Mouse (Mus musculus): ENCODE data around the gene Grin2b. TPM values are rescaled to one million over a fixed set of nuclear protein-coding genes. Genes with fewer than 3 reads are reported as not detected.
"Not testable (repeated sequence)": the region's sequence is repeated elsewhere in the genome, so short reads cannot be mapped to it uniquely, and the experiment has no call there.

Grin2b gene
- polyA plus RNA-seq, 1 experiment from 2014 or later, result 0.12 TPM

- H3K27me3 ChIP-seq (ENCODE audit: control insufficient read depth, insufficient read depth, low read length), result no peaks in the 10 kb centered on the region
- H3K9ac ChIP-seq (ENCODE audit: low read length), result no peak overlapping the region
- no peak overlapping the region for H3K4me2 ChIP-seq (ENCODE audit: low read length)
- H3K9me3 ChIP-seq (ENCODE audit: control insufficient read depth, low read length), result no peaks in the 10 kb centered on the region
- 85% methylated on average over 7 of the region's 7 CpGs for WGBS
- no peaks in the 10 kb centered on the region for H3K4me1 ChIP-seq (ENCODE audit: control insufficient read depth in 2 of 2, insufficient read depth in 2 of 2, low read length in 2 of 2)
- H3K4me3 ChIP-seq (ENCODE audit: control insufficient read depth in 1 of 2, insufficient read depth in 1 of 2, low read depth in 1 of 2, low read length in 2 of 2), result no peak overlapping the region
- no peak for ATAC-seq (ENCODE audit: insufficient number of reproducible peaks, insufficient read depth, low FRiP score, low read depth)
- no peak overlapping the region for H3K27ac ChIP-seq (replicated peaks in 1 of 2; ENCODE audit: control insufficient read depth in 1 of 2, insufficient read depth in 1 of 2, low read depth in 2 of 2, low read length in 2 of 2)
- H3K36me3 ChIP-seq (ENCODE audit: control insufficient read depth, insufficient read depth, low read length), result no peaks in the 10 kb centered on the region
Measured at GRCm38 (mm10) chr6:135829458-135829857, 343.9 kb downstream of the Grin2b start.

DNA sequence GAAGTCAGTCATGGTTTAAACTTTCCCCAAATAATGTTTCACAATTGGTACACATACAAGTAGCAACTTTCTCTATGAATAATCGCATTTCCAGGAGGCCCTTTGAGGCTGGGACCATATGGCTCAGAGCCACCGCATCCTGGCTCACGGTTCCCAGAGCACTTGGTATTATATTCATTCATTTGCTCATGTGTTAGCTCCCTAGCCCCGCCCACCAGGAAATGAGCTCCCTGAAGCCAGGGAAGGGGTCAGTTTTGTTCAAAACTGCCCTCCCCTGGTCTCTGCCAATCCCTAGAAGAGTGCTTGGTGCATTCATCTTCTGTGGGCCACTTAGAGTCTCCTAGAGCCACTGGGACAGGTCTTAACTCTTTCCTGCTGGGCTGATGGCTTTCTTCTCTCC is 344.3 kb downstream of the Grin2b start:
- Histone ChIP-seq H3K4me1 (ENCODE audit: control insufficient read depth in 2 of 2, insufficient read depth in 2 of 2, low read length in 2 of 2) (no peaks in the 10 kb centered on the region), H3K27me3 (ENCODE audit: control insufficient read depth, insufficient read depth, low read length) (no peaks in the 10 kb centered on the region), H3K9ac (ENCODE audit: low read length) (no peak overlapping the region), H3K4me3 (ENCODE audit: control insufficient read depth in 1 of 2, insufficient read depth in 1 of 2, low read depth in 1 of 2, low read length in 2 of 2) (no peak overlapping the region), H3K9me3 (ENCODE audit: control insufficient read depth, low read length) (no peaks in the 10 kb centered on the region), H3K4me2 (ENCODE audit: low read length) (no peak overlapping the region), H3K27ac (replicated peaks in 1 of 2; ENCODE audit: control insufficient read depth in 1 of 2, insufficient read depth in 1 of 2, low read depth in 2 of 2, low read length in 2 of 2) (no peak overlapping the region), H3K36me3 (ENCODE audit: control insufficient read depth, insufficient read depth, low read length) (no peaks in the 10 kb centered on the region)
- ATAC-seq (ENCODE audit: insufficient number of reproducible peaks, insufficient read depth, low FRiP score, low read depth), result no peak
- WGBS, result 54% methylated on average over 4 of the region's 4 CpGs

DNA sequence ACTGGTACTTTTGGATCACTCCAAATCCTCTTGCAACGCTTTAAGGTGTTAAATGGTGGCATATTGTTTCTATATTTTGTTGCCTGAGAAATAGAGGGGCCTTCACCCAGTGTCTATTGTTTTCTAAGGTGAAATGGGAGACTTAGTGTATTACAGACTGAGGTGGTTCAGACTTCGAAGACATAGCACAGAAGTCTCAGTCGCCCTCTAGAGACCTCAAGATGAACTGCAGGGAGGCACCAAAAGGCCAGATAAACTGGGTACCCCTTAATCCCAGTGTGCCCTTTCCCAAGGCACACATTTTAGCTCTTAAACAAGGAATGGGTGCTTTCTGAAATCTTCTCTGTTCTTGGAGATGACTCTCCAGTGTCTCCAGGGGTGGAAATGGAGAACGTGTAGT is 345.4 kb downstream of the Grin2b start:
- no peaks in the 10 kb centered on the region for H3K4me1 ChIP-seq (ENCODE audit: control insufficient read depth in 2 of 2, insufficient read depth in 2 of 2, low read length in 2 of 2)
- no peak overlapping the region for H3K4me2 ChIP-seq (ENCODE audit: low read length)
- WGBS, result 11% methylated on average over 4 of the region's 4 CpGs
- no peaks in the 10 kb centered on the region for H3K27me3 ChIP-seq (ENCODE audit: control insufficient read depth, insufficient read depth, low read length)
- H3K9ac ChIP-seq (ENCODE audit: low read length), result no peak overlapping the region
- H3K4me3 ChIP-seq (ENCODE audit: control insufficient read depth in 1 of 2, insufficient read depth in 1 of 2, low read depth in 1 of 2, low read length in 2 of 2), result no peak overlapping the region
- no peak for ATAC-seq (ENCODE audit: insufficient number of reproducible peaks, insufficient read depth, low FRiP score, low read depth)
- H3K27ac ChIP-seq (replicated peaks in 1 of 2; ENCODE audit: control insufficient read depth in 1 of 2, insufficient read depth in 1 of 2, low read depth in 2 of 2, low read length in 2 of 2), result no peak overlapping the region
- no peaks in the 10 kb centered on the region for H3K36me3 ChIP-seq (ENCODE audit: control insufficient read depth, insufficient read depth, low read length)
- no peaks in the 10 kb centered on the region for H3K9me3 ChIP-seq (ENCODE audit: control insufficient read depth, low read length)

- Histone ChIP-seq H3K36me3 (ENCODE audit: control insufficient read depth, insufficient read depth, low read length) (no peaks in the 10 kb centered on the region), H3K27me3 (ENCODE audit: control insufficient read depth, insufficient read depth, low read length) (no peaks in the 10 kb centered on the region), H3K9ac (ENCODE audit: low read length) (no peak overlapping the region), H3K4me1 (ENCODE audit: control insufficient read depth in 2 of 2, insufficient read depth in 2 of 2, low read length in 2 of 2) (no peaks in the 10 kb centered on the region), H3K9me3 (ENCODE audit: control insufficient read depth, low read length) (no peaks in the 10 kb centered on the region), H3K4me3 (ENCODE audit: control insufficient read depth in 1 of 2, insufficient read depth in 1 of 2, low read depth in 1 of 2, low read length in 2 of 2) (no peak overlapping the region), H3K27ac (replicated peaks in 1 of 2; ENCODE audit: control insufficient read depth in 1 of 2, insufficient read depth in 1 of 2, low read depth in 2 of 2, low read length in 2 of 2) (no peak overlapping the region), H3K4me2 (ENCODE audit: low read length) (no peak overlapping the region)
- ATAC-seq (ENCODE audit: insufficient number of reproducible peaks, insufficient read depth, low FRiP score, low read depth), result no peak
- 81% methylated on average over 3 of the region's 3 CpGs for WGBS
Measured at GRCm38 (mm10) chr6:135827317-135827716, 346.0 kb downstream of the Grin2b start.

- H3K36me3 ChIP-seq (ENCODE audit: control insufficient read depth, insufficient read depth, low read length), result not testable (repeated sequence)
Measured at GRCm38 (mm10) chr6:135826776-135827175, 346.5 kb downstream of the Grin2b start.

GRCm38 (mm10) chr6:135817391-135817790 is 355.9 kb downstream of the Grin2b start:
- Histone ChIP-seq H3K4me2 (ENCODE audit: low read length) (no peak overlapping the region), H3K9ac (ENCODE audit: low read length) (no peak overlapping the region), H3K27ac (replicated peaks in 1 of 2; ENCODE audit: control insufficient read depth in 1 of 2, insufficient read depth in 1 of 2, low read depth in 2 of 2, low read length in 2 of 2) (no peak overlapping the region), H3K36me3 (ENCODE audit: control insufficient read depth, insufficient read depth, low read length) (no peaks in the 10 kb centered on the region), H3K4me1 (ENCODE audit: control insufficient read depth in 2 of 2, insufficient read depth in 2 of 2, low read length in 2 of 2) (no peaks in the 10 kb centered on the region), H3K27me3 (ENCODE audit: control insufficient read depth, insufficient read depth, low read length) (no peaks in the 10 kb centered on the region), H3K9me3 (ENCODE audit: control insufficient read depth, low read length) (no peaks in the 10 kb centered on the region), H3K4me3 (ENCODE audit: control insufficient read depth in 1 of 2, insufficient read depth in 1 of 2, low read depth in 1 of 2, low read length in 2 of 2) (no peak overlapping the region)
- ATAC-seq (ENCODE audit: insufficient number of reproducible peaks, insufficient read depth, low FRiP score, low read depth), result no peak
- WGBS, result 78% methylated on average over 2 of the region's 2 CpGs

More at GRCm38 (mm10) chr6:135826776-135827175, 346.5 kb downstream of the Grin2b start:
- H3K4me1 ChIP-seq (ENCODE audit: control insufficient read depth in 2 of 2, insufficient read depth in 2 of 2, low read length in 2 of 2); H3K9me3 ChIP-seq (ENCODE audit: control insufficient read depth, low read length); H3K27ac ChIP-seq (replicated peaks in 1 of 2; ENCODE audit: control insufficient read depth in 1 of 2, insufficient read depth in 1 of 2, low read depth in 2 of 2, low read length in 2 of 2); H3K4me2 ChIP-seq (ENCODE audit: low read length); H3K4me3 ChIP-seq (ENCODE audit: control insufficient read depth in 1 of 2, insufficient read depth in 1 of 2, low read depth in 1 of 2, low read length in 2 of 2); ATAC-seq (ENCODE audit: insufficient number of reproducible peaks, insufficient read depth, low FRiP score, low read depth); H3K27me3 ChIP-seq (ENCODE audit: control insufficient read depth, insufficient read depth, low read length); H3K9ac ChIP-seq (ENCODE audit: low read length): not testable (repeated sequence)
- WGBS, result 94% methylated on average over 7 of the region's 7 CpGs

- Histone ChIP-seq H3K4me2 (ENCODE audit: low read length) (no peak overlapping the region), H3K4me3 (ENCODE audit: control insufficient read depth in 1 of 2, insufficient read depth in 1 of 2, low read depth in 1 of 2, low read length in 2 of 2) (no peak overlapping the region), H3K27ac (replicated peaks in 1 of 2; ENCODE audit: control insufficient read depth in 1 of 2, insufficient read depth in 1 of 2, low read depth in 2 of 2, low read length in 2 of 2) (no peak overlapping the region), H3K9ac (ENCODE audit: low read length) (no peak overlapping the region), H3K9me3 (ENCODE audit: control insufficient read depth, low read length) (no peaks in the 10 kb centered on the region), H3K4me1 (ENCODE audit: control insufficient read depth in 2 of 2, insufficient read depth in 2 of 2, low read length in 2 of 2) (no peaks in the 10 kb centered on the region), H3K27me3 (ENCODE audit: control insufficient read depth, insufficient read depth, low read length) (no peaks in the 10 kb centered on the region), H3K36me3 (ENCODE audit: control insufficient read depth, insufficient read depth, low read length) (no peaks in the 10 kb centered on the region)
- no peak for ATAC-seq (ENCODE audit: insufficient number of reproducible peaks, insufficient read depth, low FRiP score, low read depth)
- WGBS, result 80% methylated on average over 7 of the region's 7 CpGs
Measured at GRCm38 (mm10) chr6:135813755-135814154, 359.6 kb downstream of the Grin2b start.

- Histone ChIP-seq H3K9ac (ENCODE audit: low read length) (no peak overlapping the region), H3K4me1 (ENCODE audit: control insufficient read depth in 2 of 2, insufficient read depth in 2 of 2, low read length in 2 of 2) (no peaks in the 10 kb centered on the region), H3K9me3 (ENCODE audit: control insufficient read depth, low read length) (no peaks in the 10 kb centered on the region), H3K27ac (replicated peaks in 1 of 2; ENCODE audit: control insufficient read depth in 1 of 2, insufficient read depth in 1 of 2, low read depth in 2 of 2, low read length in 2 of 2) (no peak overlapping the region), H3K36me3 (ENCODE audit: control insufficient read depth, insufficient read depth, low read length) (no peaks in the 10 kb centered on the region), H3K4me2 (ENCODE audit: low read length) (no peak overlapping the region), H3K27me3 (ENCODE audit: control insufficient read depth, insufficient read depth, low read length) (no peaks in the 10 kb centered on the region), H3K4me3 (ENCODE audit: control insufficient read depth in 1 of 2, insufficient read depth in 1 of 2, low read depth in 1 of 2, low read length in 2 of 2) (no peak overlapping the region)
- 81% methylated on average over 9 of the region's 9 CpGs for WGBS
- ATAC-seq (ENCODE audit: insufficient number of reproducible peaks, insufficient read depth, low FRiP score, low read depth), result no peak
Measured at GRCm38 (mm10) chr6:135805436-135805835, 367.9 kb downstream of the Grin2b start.
